Mouse (Mus musculus) megakaryocyte, embryonic 14.5 days (primary cell): ENCODE data around the gene Dusp6.

Experiments used
- FLI1 ChIP-seq: IDR thresholded peaks from 2 replicates; pipeline ENCODE4 v1.6.1; 2012; ENCODE audit warnings: low read length, inconsistent platforms, mixed read lengths
- GATA1 ChIP-seq: IDR thresholded peaks from 3 replicates; pipeline ENCODE4 v1.6.1; 2012; ENCODE audit warnings: mixed read lengths, low read length, inconsistent platforms, borderline replicate concordance

DNA sequence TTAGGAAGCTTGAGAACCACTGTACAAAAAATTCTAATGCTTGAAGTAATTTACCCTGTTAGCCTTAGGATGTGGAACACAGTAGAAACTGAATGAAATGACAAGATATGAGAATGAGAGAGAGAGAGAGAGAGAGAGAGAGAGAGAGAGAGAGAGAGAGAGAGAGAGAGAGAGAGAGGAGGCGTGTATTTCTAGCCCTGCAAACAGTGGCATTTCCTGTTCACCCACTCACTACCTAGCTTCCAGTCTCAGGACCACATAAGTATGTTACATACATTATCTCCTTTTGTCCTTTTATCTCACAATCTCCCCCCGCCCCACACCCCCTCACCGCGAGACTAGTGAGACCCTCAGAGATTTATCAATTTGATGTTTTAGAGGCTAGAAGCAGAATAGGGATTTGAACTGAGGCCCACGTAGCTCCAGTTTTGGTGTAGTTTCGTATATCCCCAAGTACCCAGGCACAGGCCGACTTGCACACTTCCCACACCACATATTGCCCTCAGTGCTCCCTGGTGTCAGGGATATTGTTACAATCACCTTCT, 21.7 kb upstream of the Dusp6 start:
- TF ChIP-seq GATA1 (no peak), FLI1 (no peak)
